Mouse (Mus musculus) ES-E14 (cell line): Measurements from ENCODE around the gene Rassf5. TPM values are rescaled to one million over a fixed set of nuclear protein-coding genes. Genes with fewer than 3 reads are reported as not detected.
A peak's percentile ranks its signal among the peaks of the same experiment; 100 is the strongest.

Experiments used
- DNase-seq: peaks from one replicate; pipeline ENCODE4 v3.0.0-alpha.2; 2013; ENCODE audit warnings: low read depth, low spot score
- H3K27ac ChIP-seq: 2 replicates; pipeline ENCODE4 v1.5.1; 2012; ENCODE audit warnings: low read depth, mild to moderate bottlenecking, low read length, moderate library complexity, mixed read lengths; ENCODE audit not compliant: poor library complexity, insufficient read depth, severe bottlenecking
- H3K36me3 ChIP-seq: 2 replicates; pipeline ENCODE4 v1.6.1; 2012; ENCODE audit warnings: mild to moderate bottlenecking, low read length, moderate library complexity, mixed read lengths; ENCODE audit not compliant: control insufficient read depth, poor library complexity, insufficient read depth, severe bottlenecking
- H3K4me1 ChIP-seq, 2 experiments: fragments of 150-350 bp in 1 of 2; sonication (generic) in 1 of 2; 2 replicates each; pipeline ENCODE4 v1.6.1; 2012; ENCODE audit warnings: low read length in 2 of 2, mild to moderate bottlenecking in 1 of 2, mixed read lengths in 1 of 2; ENCODE audit not compliant: control insufficient read depth in 2 of 2, insufficient read depth in 2 of 2, poor library complexity in 1 of 2
- H3K4me3 ChIP-seq, 2 experiments: fragments of 150-350 bp in 1 of 2; sonication (generic) in 1 of 2; 2 replicates each; pipeline ENCODE4 v1.5.1; 2012; ENCODE audit warnings: low read length in 2 of 2, low read depth in 1 of 2, mild to moderate bottlenecking in 1 of 2, mixed read lengths in 1 of 2; ENCODE audit not compliant: insufficient read depth in 1 of 2, poor library complexity in 1 of 2, severe bottlenecking in 1 of 2
- H3K9ac ChIP-seq: 2 replicates; pipeline ENCODE4 v1.6.1; 2012; ENCODE audit warnings: low read depth, mild to moderate bottlenecking, low read length, mixed read lengths; ENCODE audit not compliant: poor library complexity, insufficient read depth, severe bottlenecking
- H3K9me3 ChIP-seq: fragments of 150-350 bp; sonication (generic); 2 replicates; pipeline ENCODE4 v1.6.1; 2012; ENCODE audit warnings: low read depth, mild to moderate bottlenecking, low read length; ENCODE audit not compliant: control insufficient read depth, insufficient read depth
- CHD2 ChIP-seq: IDR thresholded peaks from 2 replicates; pipeline ENCODE4 v1.6.1; 2014; ENCODE audit warnings: mild to moderate bottlenecking, low read depth, low read length, inconsistent platforms
- HCFC1 ChIP-seq: IDR thresholded peaks from 2 replicates; pipeline ENCODE4 v1.6.1; 2012; ENCODE audit warnings: low read length, inconsistent platforms, borderline replicate concordance; ENCODE audit not compliant: insufficient read depth
- MAFK ChIP-seq: IDR thresholded peaks from 2 replicates; pipeline ENCODE4 v1.6.1; 2014; ENCODE audit warnings: mild to moderate bottlenecking, low read depth, low read length, inconsistent platforms; ENCODE audit not compliant: insufficient read depth
- ZC3H11A ChIP-seq: IDR thresholded peaks from 2 replicates; pipeline ENCODE4 v1.6.1; 2012; ENCODE audit warnings: low read depth, mild to moderate bottlenecking, inconsistent platforms, low read length, borderline replicate concordance
- ZNF384 ChIP-seq: IDR thresholded peaks from 2 replicates; pipeline ENCODE4 v1.6.1; 2012; ENCODE audit warnings: low read depth, low read length, inconsistent platforms
- in situ Hi-C, 2 experiments: fragments of 600-800 bp; cut with MboI; formaldehyde crosslinking; loops; one replicate each; pipeline ENCODE4 v1.15.1; 2025; ENCODE audit warnings: low sequenced_read_pairs in 2 of 2, inconsistent platforms in 1 of 2; ENCODE audit not compliant: unreplicated experiment in 2 of 2
- total RNA-seq: library from RNA; depleted of rRNA; stranded (reverse); fragments of 300-350 nt; gene quantifications from 2 replicates; pipeline ENCODE4 v1.2.3, GENCODE M21; 2012

Gene Rassf5
- total RNA-seq, 1 experiment = 0.76 TPM

- DNase-seq = peak; percentile 66
- Histone ChIP-seq H3K4me1 (no peaks in the 10 kb centered on the region), H3K27ac (no peak overlapping the region), H3K36me3 (peaks cover 8% of the 10 kb centered on the region), H3K4me3 (no peak overlapping the region), H3K9ac (no peak overlapping the region), H3K9me3 (no peaks in the 10 kb centered on the region)
- in situ Hi-C loops = no loop called here
- TF ChIP-seq MAFK (no peak), ZNF384 (no peak), ZC3H11A (0 out of 2 replicates have a peak, but pooled peaks have one; percentile 23), HCFC1 (no peak), CHD2 (no peak)
Observed at GRCm38 (mm10) chr1:131181642-131182527, 63.2 kb downstream of the Rassf5 start.

GRCm38 (mm10) chr1:131180386-131180785 lies 64.7 kb downstream of the Rassf5 start:
- TF ChIP-seq MAFK = no peak
- no peak for TF ChIP-seq ZC3H11A
- TF ChIP-seq ZNF384 = no peak
- no peak for TF ChIP-seq CHD2
- no peak for TF ChIP-seq HCFC1
- H3K4me1 ChIP-seq = no peaks in the 10 kb centered on the region
- H3K4me3 ChIP-seq = no peak overlapping the region
- DNase-seq = no peak
- H3K27ac ChIP-seq = no peak overlapping the region
- H3K9ac ChIP-seq = no peak overlapping the region
- H3K36me3 ChIP-seq = peaks cover 22% of the 10 kb centered on the region
- in situ Hi-C loops = no loop called here
- no peaks in the 10 kb centered on the region for H3K9me3 ChIP-seq

GRCm38 (mm10) chr1:131178083-131178482 lies 67.0 kb downstream of the Rassf5 start:
- Histone ChIP-seq H3K4me3 (no peak overlapping the region), H3K9me3 (no peaks in the 10 kb centered on the region), H3K36me3 (peaks cover 34% of the 10 kb centered on the region), H3K4me1 (no peaks in the 10 kb centered on the region), H3K27ac (no peak overlapping the region), H3K9ac (no peak overlapping the region)
- in situ Hi-C loops = no loop called here
- no peak for TF ChIP-seq CHD2
- TF ChIP-seq ZNF384 = no peak
- TF ChIP-seq ZC3H11A = no peak
- DNase-seq = no peak

GRCm38 (mm10) chr1:131177249-131177648 lies 67.8 kb downstream of the Rassf5 start:
- Histone ChIP-seq H3K27ac (no peak overlapping the region), H3K36me3 (peaks cover 40% of the 10 kb centered on the region), H3K9ac (no peak overlapping the region), H3K4me1 (no peaks in the 10 kb centered on the region), H3K4me3 (no peak overlapping the region), H3K9me3 (no peaks in the 10 kb centered on the region)
- DNase-seq = no peak
- TF ChIP-seq ZNF384 (no peak), ZC3H11A (no peak), HCFC1 (no peak), CHD2 (no peak), MAFK (no peak)
- in situ Hi-C loops = no loop called here
